Mouse (Mus musculus) right cerebral cortex, postnatal 36 days (tissue): Measurements from ENCODE around the gene Ppm1d.

Experiments
- DNase-seq, 2 experiments: peaks; one replicate each; pipeline ENCODE4 v3.0.0; 2022; ENCODE audit warnings: low spot score in 2 of 2, mixed read lengths in 1 of 2

Gene Ppm1d

GRCm38 (mm10) chr11:85310713-85311574, at the start of gene Ppm1d:
Ppm1d (plus strand) TSS chr11:85311244.
- peak; percentile 95 to 96 for DNase-seq

GRCm38 (mm10) chr11:85264635-85265034, 46.4 kb upstream of the Ppm1d start:
- no peak for DNase-seq

DNA sequence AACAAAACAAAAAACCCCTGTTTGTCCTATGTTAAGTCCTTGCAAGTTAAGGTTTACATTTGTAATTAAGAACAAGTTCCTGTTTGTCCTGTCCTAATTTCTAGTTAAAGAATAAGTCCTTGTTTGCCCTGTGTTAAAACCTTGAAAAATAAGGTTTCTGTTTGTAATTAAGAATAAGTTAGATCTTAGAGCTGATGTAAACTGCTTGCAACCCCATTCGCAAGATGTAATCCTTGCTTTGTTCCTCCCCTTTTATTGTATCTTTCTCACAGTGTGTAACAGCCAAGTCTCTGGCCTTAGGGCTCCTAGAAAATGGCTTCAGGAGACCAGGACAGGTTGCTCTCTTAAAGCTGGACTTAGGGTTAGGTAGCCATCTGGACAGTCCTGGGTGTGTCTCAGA, 43.7 kb upstream of the Ppm1d start:
- DNase-seq, result no peak

DNA sequence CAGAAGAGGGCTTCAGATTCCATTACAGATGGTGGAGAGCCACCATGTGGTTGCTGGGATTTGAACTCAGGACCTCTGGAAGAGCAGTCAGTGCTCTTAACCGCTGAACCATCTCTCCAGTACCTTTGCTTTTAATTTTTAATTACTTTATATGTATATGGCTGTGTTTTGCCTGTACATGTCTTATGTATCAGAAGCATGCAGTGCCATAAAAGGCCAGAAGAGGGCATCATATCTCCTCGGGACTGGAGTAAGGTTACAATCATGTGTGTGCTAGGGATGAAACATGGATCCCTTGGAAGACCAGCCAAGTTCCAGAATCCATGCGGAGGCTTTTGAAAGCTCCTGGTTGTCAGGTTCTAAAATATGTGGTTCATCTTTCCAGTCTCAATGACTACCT, 40.4 kb upstream of the Ppm1d start:
- DNase-seq, result no peak

GRCm38 (mm10) chr11:85273299-85273698, 37.7 kb upstream of the Ppm1d start:
- DNase-seq, result no peak

DNA sequence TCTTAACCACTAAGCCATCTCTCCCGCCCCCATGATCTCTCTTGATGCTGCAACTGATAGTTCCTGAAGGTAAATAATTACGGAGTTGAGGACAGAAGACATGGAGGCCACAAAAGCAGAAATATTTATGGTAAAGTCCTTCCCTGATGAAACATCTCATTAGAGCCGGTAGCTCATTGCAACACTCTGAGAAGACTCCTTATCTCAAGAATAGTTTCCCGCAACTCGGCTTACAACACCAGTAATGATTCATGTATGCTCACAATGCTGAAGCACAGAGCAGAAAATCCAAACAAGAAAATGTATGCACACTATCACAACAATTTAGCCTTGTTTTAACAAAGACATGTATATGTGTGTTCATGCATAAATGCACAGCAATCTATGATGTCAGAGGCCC, 35.9 kb upstream of the Ppm1d start:
- no peak for DNase-seq

GRCm38 (mm10) chr11:85277609-85278008, 33.4 kb upstream of the Ppm1d start:
- DNase-seq, result no peak

DNA sequence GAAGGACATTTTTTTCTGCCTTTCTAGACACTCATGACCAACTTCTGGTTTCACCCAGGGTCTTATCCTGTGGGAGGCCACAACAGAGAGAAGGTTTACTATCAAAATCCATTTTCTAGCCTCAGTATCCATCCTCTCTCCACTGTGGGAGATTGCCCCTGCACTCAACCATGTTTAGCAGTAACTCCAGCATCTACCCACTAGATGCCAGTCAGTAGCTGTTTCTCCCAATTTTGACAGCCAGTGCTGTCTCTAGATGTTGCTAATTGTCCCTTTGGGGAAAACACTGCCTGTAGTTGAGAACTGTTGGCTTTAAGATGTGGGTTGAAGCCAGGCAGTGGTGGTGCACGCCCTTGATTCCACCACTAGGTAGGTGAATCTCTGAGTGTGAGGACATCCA, 32.9 kb upstream of the Ppm1d start:
- no peak for DNase-seq

GRCm38 (mm10) chr11:85281219-85281878, 29.7 kb upstream of the Ppm1d start:
- no peak for DNase-seq

DNA sequence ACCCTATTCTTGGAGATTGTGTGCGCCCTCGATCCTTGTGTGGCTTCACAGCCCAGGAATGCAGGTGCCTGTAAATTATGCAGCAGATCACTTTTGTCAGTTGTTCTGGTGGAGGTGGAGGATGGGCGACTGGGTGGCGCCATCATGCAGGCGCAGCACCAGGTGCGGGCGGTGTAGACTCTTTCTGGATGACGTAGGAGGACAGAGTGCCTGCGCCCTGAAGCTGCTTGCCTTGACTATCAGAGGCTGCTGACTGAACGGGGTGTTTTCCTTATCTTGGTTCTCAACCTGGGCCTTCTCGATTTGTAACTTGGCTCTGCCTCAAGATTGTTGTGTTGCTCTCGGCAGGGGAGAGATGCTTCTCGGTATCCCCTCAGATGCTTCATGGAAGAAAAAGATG, 13.1 kb upstream of the Ppm1d start:
- DNase-seq, result no peak

DNA sequence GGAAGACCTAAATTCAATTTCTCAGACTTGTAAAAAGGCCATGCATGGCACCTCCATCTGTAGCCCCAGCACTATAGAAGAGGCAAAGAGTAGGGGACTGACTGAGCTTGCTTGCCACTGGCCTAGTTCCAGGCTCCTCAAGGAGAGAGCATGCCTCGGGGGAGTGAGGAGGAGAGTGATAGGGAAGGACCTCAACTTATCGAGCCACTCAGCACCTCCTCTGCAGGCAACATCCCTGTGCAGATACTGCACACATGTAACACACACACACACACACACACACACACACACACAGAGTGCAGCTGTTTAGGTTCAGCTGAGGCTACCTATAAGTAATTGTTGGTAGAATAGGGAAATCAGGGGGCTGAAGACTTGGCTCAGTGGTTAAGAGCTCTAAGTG, 11.2 kb upstream of the Ppm1d start:
- DNase-seq, result no peak

GRCm38 (mm10) chr11:85301161-85301560, 9.9 kb upstream of the Ppm1d start:
- no peak for DNase-seq

DNA sequence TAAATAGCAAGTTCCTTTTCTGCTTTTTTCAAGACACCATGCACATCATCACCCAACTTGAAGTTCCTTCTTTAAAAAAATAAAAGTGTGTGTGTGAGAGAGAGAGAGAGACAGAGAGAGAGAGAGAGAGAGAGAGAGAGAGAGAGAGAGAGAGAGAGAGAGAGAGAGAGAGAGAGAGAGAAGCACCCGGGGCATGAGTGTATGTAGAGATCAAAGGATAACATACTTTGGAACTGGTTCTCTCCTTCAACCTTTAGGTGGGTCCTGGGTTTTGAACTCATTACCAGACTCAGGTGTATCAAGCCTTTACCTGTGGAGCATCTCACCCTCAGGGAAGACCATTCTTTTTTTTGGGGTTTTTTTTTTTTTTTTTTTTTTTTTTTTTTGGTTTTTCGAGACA, 9.2 kb upstream of the Ppm1d start:
- no peak for DNase-seq

DNA sequence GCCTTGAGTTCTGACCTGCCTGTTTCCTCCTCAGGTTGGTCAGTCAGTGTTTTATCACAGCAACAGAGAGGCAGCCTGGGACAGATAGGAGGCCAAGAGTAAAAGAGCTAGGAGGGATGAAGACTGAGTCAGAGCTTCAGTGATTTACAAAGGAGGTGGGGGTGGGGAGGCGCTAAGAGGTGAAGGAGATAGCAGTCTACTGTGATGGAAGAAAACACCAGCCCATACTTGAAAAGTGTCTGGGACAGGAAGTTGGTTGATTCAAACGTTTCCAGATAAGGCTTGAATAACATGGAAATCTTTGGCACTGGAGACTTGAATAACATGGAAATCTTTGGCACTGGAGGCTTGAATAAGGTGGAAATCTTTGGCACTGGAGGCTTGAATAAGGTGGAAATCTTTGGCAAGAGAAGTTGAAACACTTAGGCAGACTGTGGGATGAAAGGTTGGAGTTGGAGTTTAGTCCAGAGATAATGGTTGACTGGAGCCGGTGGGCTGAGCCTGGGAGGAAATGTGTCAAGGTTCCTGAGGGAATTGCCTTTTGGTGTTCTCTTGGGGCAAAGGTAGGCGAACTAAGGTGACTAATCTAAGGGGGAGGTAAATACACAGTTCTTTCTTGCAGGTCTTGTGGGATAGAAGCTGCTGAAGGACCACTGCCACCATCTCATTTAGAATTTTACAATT, 4.3 kb upstream of the Ppm1d start:
- no peak for DNase-seq

DNA sequence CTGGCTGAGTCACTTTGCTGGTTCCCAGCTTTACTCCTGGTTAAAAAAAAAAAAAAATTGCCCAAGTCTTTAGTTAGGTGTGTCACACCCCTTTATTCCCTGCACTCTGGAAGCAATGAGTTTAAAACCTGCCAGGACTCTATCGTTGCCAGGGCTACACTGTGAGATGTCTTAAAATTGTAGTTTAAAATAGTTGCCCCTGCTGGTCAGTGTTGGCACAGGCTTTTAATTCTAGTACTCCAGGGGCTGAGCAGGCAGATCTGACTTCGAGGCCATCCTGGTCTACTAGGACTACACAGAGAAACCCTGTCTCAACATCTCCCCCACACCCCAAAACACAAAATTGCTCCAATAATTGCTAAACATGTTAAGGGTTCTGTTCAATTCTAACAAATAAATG, 2.2 kb upstream of the Ppm1d start:
- no peak for DNase-seq

- no peak for DNase-seq
Observed at GRCm38 (mm10) chr11:85310407-85310712, 684 bp upstream of the Ppm1d start.

DNA sequence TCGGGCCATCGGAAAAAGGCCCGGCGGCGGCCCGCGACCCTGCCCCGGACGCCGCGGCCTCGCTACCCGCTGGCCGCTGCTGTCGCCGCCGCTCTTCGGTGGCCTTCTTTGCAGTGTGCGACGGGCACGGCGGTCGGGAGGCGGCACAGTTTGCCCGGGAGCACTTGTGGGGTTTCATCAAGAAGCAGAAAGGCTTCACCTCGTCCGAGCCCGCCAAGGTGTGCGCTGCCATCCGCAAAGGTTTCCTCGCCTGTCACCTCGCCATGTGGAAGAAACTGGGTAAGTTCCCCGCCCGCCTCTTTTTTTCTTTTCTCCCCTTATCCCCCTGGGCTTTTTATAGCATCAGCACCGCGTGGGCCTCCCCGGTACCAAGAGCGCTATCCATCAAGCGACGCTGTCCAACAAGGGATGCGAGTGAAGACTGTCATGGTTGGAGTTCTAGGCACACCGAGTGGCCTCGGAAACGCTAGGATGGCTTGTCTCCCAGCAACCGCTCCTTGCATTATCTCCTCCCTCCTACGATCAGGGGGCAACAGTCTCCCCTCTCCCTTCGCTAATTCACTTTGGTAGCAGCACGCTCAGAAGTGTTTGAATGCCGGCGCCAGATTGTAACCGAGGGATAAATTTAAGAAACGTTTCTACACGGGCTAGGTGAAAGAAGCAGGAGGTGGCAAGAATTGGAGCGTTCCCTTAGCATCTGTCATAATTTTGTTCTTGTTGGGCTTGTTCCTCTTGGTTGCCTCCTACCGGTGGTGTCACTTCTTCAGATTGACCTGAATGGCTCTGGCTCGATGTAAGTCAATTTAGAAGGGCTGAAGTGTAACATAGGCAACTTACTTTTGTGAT, 824 bp downstream of the Ppm1d start:
- peak; percentile 10 to 13 for DNase-seq

- peak; percentile 15 to 18 for DNase-seq
Observed at GRCm38 (mm10) chr11:85312818-85313217, 1.8 kb downstream of the Ppm1d start.

DNA sequence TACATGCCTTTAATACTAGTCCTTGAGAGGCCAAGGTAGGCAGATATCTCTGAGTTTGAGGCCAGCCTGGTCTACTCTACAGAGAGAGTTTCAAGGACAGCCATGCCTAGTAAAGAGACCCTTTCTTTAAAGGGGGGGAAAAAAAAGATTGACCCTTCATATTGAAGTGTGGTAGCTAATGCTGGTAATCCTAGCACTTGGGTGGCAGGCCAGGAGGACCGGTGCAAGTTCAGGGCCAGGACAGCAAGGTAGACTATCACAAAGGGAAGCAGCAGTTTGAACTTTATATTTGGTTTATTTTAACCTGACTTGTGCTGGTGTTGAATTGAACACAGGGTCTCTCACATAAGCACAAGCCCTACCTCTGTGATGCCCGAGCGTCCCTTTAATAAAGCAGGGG, 2.3 kb downstream of the Ppm1d start:
- DNase-seq, result no peak

- no peak for DNase-seq
Observed at GRCm38 (mm10) chr11:85323567-85324330, 12.7 kb downstream of the Ppm1d start.

DNA sequence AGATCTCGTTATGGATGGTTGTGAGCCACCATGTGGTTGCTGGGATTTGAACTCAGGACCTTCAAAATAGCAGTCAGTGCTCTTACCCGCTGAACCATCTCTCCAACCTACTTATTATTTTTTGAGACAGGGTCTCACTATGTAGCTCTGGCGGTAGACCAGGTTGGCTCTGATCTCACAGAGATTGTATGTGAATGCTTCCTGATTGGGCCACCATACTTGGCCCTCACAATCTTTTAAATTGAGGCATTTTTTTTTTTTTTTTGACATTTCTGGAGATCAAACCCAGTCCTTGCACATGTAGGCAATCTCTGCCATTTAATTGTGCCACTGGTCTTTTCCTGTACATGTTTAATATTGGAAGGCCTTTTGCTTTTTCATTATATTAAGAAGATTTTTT, 17.7 kb downstream of the Ppm1d start:
- DNase-seq, result no peak
